Mouse (Mus musculus) mouse trophoblast stem cell (cell line): ENCODE measurements around the gene Efcab11.
"Not testable (repeated sequence)": the region's sequence is repeated elsewhere in the genome, so short reads cannot be mapped to it uniquely, and the experiment has no call there.

Experiments used
- in situ Hi-C, 2 experiments: fragments of 300-500 bp; cut with MseI, MboI; formaldehyde crosslinking; loops; 2 replicates in 1 of 2; 3 replicates in 1 of 2; pipeline ENCODE4 v1.15.1; 2025

Gene Efcab11

DNA sequence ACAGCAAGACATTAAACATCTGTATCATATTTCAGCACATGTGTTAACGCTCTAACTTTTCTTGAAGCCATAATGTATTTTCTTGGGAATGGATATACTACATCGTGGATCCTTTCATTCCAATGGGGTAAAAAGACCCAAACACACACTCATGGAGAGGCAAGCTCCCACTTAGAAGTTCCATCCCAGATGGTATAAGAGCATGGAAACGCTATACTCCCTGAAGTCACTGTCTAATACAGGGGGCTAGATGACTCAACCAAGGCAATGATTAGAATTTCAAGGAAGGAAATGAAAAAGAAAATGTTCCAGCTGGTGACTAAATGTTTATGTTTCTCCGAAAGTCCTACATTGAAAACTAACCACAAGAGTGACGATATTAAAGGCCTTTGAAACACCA is 76.3 kb downstream of the Efcab11 start:
- in situ Hi-C loops = no loop called here

DNA sequence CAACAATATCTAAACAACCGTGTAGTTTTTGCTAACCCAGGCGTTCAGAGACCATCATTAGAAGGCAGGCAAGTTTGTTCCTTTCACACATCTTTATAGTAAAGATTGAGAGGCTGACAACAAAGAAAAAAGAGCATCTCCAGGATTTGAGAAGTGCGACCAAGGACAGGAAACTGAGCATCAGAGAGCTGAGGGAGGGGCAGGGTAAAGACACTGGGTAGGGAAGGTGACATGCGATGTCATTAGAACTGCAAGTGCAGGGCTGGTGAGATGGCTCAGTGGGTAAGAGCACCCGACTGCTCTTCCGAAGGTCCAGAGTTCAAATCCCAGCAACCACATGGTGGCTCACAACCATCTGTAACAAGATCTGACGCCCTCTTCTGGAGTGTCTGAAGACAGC is 77.5 kb downstream of the Efcab11 start:
- in situ Hi-C loops = not testable (repeated sequence)

DNA sequence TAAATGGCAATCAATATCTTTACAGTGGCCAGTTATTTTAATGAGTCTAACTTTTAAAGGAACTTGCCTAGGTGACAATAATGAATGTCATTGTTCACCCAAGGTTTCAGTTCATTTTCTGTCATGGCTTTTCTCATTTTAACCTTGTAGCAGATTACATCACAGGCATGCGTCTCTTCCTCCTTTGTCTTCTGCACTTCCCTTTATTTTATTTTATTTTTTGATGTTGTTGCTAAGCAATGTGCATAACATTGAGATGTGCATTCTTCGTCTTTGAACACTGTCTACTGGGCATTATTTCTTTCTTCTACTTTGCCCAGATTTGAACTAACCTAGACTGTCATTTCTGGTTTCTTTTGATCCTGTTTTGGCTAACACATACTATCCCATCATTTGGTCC is 88.3 kb downstream of the Efcab11 start:
- in situ Hi-C loops = no loop called here

DNA sequence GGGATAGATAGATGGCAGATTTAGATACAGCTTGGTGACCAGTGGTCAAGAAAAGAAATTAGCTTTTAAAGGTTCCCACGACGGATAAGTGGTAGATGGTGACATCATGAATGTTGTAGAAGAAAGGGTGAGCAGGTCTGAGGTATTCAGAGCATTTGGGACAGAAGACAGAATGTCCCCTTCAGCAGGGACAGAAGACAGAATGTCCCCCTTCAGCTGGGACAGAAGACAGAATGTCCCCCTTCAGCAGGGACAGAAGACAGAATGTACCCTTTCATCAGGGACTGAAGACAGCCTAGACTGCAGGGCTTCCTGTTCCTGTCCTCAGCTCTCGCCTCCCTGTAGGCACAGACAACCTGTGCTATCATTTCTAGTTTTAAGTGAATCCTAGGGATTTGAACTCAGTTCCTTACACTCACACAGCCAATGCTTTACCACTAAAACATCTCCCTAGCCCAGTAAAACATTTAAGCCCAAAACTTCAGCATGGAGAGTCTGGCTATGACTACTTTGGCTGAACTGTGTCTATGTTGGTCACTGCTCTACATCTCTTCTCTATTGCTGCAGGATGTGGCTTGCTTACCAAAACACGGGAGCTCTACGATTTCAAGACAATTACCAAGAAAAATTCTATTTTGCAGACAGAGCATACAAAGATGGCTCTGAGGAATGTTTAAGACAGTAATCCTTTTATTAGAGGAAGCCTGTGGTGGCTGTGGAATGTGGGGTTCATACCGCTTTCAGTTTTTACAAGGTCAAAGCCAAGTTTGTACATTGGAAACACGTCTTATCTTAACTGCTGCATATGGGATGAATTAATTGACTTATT is 89.2 kb downstream of the Efcab11 start:
- in situ Hi-C loops = no loop called here

DNA sequence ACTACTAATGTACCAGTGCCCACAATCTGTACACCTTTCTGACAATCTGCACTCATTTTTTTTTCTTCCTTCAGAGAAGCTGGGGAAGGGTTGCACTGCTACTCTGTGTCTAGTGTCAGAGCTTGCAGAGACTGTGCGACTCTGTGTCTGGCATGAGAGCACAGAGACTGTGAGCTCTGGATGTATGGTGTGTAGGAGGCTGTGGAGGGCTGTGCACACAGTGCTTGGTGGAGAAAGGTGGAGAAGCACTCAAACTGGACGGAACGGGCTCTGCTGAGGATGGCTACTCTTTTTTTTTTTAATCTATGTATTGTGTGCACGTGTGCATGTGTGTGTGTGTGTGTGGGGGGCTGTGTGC is 90.1 kb downstream of the Efcab11 start:
- in situ Hi-C loops = no loop called here

DNA sequence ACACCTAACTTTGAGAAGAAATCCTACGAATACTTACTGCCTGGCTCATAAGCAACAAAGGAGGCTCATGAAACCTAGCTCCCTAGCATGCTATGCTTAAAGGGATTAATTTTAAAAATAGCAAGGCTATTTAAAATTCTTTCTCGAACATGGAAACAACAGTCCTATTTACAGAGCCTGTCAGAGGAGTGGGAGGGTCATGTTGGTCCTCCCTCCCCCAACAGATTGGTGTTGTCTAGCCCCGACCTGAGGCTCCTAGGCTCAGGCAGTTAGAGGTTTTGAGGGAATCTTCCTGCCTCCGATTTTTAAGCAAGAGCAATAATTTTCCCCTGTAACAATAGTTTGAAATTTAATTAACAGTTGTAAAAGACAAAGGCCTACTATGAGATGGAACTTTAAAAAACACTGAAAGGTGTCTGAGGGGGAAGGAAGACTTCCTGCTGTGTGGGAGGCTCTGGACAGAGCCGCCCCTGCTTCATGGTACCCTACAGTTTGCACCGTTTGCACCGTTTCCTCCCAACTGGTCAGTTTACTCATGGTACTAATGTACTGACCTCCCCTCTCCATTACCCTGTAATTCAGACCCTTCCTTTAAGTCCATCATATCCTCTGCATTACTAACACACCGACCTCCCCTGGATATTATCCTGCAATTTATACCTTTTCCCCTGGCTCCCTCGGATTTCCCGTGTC is 90.6 kb downstream of the Efcab11 start:
- in situ Hi-C loops = no loop called here

DNA sequence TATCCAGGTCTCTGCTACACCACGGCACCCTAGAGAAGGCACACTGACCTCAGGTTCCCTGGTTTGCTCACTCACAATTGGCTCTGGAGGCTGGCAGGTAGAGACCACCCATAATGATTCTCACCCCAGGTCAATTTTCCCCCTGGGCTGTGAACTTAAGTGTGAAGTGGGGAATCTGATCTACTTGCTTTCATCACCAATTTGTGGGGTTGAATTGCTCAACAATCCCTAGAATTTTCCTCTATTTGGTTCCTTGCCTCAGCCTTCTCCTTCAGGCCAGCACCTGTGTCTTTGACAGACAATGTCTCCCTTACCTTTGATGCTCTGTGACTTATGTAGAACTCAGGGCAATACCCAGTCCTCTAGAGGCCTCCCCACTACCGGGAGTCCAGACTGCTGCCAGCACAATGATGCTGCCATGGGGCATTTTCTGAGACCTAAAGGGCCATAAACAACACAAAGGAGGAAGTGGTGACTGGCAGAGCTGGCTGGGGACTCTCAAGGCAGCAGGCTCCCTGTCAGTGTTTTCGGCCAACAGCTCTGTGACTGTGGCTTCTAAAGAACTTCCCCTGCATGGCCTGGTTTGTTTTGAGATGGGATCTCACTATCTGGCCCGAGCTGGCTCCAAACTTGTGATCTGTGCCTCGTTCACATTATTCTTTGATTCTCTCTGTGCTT is 94.8 kb downstream of the Efcab11 start:
- in situ Hi-C loops = no loop called here

DNA sequence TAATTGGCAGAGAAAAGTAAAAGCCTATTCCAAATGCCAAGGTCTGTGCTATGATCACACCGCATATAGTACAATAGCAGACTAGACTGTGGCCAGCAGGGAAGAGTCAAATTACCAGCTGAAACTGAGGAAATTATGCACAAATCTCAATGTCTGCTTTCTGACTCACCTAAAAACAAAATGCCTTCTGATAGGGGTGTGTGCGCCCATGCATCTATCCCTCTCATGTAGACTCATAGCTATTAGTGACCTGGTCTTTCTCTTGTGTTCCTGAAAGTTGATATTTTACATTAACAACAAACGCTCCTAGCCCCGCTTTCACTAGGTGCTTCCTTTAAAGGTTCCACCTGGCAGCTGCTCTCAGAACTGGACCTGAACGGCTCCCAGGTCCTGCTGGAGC is 102.5 kb downstream of the Efcab11 start:
- in situ Hi-C loops = no loop called here

DNA sequence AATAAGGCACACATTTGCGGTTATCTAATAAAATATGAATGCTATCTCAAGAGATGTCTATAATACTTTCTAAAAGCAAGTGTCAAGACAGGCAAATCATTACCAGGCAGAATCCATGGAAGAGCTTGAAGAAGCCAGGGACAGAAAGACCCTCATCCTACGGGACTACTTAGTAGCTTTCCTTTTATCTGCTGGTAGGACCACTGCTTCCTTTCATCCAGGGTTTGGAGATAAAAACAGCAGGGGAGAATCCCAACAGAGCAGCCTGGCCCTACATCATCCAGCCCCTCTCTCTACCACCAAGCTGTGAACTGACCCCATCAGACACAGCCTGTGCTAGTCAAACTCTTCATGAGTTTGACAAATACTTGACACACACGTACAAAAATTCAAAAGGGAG is 103.8 kb downstream of the Efcab11 start:
- in situ Hi-C loops = no loop called here

DNA sequence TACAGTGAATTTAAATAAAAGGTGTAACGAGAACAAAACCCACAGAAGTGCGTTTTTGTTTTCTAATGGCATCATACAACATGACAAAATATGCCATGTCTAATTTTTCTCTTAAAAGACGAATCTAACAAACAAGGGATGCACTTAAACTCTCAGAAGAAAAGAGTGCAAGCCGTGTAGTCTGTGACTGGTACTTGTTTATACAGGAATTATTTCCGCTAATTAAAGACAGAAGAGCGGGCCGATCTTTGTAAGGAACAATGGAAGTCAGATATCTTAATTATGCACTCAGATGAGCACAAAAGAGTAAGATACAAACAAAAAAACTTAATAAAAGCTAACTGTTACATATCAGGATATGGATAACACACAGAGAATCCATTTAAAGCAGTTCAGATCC is 104.3 kb downstream of the Efcab11 start:
- in situ Hi-C loops = no loop called here

DNA sequence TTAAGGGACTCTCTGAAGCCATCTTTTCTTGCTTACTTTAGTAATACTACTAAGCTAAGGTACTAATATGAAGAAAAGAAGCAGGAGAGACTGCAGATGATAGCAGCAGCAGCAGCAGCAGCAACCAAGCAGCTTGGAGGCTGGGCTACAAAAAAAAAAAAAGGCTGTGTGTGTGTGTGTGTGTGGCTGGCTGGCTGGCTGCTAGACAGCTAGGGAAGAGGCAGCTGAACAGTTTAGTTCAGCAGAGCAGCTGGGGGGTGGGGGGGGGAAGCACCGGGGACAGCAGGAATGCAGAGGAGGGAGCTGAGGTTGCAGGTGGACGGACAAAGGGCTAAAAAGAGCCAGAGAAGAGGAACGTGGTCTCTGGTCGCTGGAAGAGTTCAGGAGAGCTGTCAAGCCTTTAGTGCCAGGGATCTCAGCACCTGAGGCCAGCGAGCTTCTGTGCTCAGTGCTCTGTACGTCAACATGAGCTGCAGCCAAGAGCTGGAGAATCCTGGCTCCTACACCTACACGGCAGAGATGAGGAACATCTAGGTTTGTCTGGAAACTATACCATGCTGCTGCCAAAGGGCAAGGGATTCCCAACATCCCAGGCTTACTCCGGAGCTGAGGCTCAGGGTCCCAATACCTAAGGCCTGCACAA is 107.6 kb downstream of the Efcab11 start:
- in situ Hi-C loops = no loop called here

DNA sequence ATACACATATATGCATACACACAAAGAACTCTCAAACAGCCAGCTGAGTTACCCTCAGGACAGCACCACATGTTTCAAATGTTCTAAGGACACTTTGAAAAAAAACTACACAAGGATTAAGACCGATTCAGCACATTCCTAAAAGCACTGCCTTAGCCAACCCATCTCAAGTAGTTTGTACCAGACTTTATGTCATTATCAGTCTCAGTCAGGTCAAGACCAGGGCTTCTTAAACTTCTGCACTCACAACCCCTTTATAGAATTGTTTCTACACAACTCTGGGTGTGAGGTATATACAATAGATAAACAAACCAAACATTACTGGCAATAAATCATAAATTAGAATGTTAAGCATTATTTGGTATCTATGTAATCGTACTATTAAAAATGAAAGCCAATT is 109.4 kb downstream of the Efcab11 start:
- in situ Hi-C loops = no loop called here

DNA sequence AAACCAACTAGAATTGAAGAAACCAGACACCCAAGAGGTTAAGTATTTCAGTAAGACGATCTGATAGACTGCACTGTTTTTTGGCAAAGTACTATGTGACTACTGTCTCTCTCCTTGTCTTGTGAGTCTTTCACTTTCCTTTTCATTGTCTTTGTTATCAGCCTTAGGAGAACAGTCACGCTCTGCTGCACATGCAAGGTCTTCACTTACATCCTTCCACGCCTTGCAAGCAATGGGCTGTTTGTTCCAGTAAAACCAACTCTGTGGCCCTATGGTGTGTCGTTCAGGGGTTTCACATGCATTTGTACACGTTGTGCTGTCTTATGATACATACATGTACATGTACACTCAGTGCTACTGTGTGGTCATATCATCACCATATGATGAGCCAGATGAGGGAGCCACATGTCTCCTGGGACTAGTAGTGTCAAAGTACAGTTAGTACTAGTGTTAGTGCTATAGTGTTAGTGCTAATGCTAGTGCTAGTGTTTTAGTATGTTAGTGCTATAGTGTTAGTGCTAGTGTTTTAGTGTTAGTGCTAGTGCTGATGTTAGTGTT is 110.5 kb downstream of the Efcab11 start:
- in situ Hi-C loops = no loop called here

DNA sequence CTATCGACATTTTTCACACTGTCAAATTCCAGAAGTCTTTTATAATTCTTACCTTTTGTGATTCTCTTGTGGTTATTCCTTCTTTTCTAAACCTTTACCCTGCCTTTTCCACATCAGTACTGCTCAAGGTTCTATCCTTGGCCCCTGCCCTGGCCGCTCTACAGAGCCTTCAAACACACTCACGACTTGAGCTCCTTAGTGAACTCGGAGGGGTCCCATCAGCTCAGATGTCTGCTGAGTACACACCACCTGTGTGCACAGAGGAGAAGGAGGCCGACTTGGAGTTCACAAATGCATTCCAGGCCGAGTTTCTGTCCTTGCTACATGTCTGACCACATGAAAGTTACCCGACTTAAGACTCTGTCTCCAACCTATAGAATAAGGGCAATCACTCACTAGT is 113.2 kb downstream of the Efcab11 start:
- in situ Hi-C loops = no loop called here

DNA sequence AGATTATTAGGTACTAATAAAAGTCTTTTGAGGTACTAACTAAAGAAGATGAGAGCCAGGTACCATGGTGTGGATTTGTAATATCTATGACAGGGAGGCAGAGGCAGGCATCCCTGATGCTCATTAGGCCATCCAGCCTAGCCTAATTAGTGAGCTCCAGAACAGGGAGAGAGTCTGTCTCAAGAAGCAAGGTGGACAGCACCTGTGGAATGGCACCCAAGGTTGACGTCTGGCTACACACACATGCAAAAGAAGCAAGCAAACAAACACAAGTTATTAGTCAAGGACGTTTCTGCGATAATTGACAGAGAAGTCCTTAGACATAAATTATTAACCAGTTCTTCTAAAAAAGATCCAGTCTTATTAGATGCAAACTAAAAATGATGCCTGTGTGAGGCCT is 114.6 kb downstream of the Efcab11 start:
- in situ Hi-C loops = no loop called here

DNA sequence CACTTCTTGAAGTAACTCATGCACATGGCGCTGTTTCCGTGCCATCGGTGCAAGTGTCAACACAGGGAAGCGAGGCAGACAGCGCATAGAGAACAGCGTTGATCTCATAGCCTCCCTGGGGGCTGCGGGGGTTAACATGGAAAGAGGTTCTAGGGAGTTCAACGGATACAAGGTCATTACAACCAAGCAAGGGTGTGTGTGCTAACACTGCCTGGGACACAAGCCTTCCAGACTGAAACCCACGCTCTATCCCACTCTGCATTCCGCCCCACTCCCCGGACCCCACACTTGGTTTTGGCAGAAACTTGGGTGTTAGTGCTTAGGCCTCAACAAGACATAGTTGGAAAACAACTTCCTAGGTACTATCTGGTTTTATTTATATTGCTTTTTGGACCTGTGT is 116.5 kb downstream of the Efcab11 start:
- in situ Hi-C loops = no loop called here

DNA sequence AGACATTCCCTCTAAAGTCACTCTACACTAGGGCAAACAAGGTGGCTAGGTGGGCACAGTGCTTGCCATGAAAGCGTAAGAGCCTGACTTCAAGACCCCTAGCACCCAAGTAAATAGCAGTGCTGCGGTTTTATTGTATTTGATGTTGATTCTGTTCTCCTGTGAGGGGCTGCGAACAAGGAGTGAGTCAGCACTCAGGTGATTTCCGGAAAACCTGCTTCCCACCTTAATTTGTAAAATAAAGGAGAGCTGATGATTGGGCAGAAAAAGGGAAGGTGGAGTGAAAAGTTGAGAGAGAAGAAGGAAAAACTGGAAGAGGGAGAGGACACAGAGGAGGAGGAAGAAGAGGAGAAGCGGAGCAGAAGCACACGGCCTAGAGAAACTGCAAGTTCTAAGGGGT is 118.3 kb downstream of the Efcab11 start:
- in situ Hi-C loops = no loop called here

DNA sequence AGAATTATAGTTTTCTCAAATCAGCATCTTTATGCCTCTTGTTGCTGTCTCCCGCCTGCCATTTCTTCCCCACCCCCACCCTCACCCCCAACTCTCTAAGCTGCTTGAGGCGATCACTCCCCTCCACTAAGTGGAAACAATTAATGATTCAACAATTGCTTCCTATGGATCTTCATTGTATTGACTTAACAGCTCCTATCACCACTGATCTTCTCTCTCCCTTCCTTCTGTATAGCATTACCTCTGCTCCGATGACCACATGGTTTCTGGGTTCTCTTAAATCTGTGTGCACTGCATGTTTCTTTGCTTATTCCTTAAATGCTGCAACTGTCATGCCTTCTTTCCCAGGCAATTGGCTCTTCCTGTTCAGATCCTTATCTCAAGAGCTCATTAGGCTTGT is 120.2 kb downstream of the Efcab11 start:
- in situ Hi-C loops = no loop called here

DNA sequence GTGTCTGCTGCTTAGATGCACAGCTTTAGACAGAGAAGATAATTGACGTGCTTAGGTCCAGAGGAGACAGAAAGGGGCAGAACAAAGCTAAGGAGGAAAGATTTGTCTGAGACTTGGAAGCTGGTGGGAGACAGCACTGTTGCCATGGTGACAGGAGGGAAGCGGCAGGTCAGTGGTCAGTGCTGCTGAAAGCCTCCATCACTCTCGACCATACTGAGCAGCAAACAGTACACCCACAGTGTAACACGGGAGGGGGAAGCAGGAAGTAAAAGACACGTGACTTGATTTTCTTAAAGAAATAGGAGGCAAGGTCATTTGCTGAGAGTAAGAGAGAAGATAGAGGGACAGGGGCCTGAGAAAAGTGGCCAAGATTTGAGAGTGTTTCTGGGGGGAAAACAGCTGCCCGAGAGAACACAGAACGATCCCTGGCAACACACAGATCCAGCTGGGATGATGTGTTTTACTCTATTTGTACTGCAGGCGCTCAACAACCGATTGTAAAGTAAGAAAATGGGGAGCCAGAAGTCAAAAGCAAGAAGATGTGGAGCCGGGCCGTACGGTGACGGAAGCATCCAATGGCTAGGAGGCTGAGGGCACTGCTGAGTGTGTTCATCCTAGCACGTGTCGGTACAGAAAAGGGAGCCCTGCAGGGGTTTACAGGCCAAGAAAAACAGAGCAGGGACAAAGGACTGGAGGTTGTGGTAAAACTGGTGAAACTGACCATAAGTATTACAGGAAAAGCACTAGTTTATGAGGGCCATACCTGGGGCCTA is 126.3 kb downstream of the Efcab11 start:
- in situ Hi-C loops = no loop called here

DNA sequence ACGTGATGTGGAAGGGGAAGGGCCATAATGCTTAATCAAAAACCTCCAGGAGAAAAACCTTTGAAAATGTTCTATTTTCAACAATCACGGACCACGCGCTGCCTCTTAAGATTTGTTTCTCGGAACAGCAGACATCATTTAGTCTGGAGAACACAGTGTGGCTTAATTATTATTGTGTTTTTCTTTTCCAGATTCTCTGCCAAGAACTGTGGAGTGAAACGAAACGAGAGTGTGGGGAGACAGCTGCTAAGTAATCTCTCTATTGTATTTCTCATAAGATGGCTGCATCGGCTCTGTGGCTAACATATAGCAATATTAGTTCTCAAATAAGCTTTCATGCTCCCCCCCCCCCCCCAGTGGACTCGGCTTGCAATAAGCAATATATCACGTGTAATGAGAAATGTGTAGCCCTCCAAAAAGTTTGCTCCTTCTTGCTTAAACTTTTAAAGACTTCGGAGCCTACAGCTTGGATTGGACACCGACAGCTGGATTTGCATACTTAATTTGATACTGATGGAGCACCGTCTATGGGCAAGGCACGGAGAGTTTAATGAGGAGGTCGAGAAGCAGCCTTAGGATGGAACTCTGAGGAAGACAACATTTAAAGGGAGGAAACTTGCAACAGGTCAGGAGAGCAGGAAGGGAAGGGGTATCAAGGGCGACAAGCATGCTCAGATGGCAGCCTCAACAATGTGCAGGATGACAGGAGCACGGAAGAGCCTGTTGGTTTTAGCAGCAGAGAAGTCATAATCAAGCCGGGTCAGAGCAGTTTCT is 127.1 kb downstream of the Efcab11 start:
- in situ Hi-C loops = no loop called here

DNA sequence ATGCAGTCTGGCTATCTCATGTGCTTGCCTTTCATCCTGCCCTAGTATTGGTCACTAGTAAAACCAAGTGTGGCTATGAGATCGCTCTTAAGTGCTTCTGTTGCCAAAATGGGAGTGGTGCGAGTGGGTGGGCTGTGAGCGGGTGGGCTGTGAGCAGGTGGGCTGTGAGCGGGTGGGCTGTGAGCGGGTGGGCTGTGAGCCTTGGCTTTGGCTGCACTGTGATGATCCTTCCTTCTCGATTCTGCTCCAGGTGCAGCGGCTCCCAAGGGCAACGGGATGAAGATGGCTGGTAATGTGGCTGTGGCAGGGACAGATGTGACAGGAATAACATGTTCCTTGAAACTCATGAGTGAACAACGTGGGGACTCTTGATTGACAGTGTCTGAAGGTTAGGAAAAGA is 128.0 kb downstream of the Efcab11 start:
- in situ Hi-C loops = no loop called here
